Mouse (Mus musculus) induced T-regulatory cell, adult 2 months (primary cell): ENCODE results near the gene Vash2.
"Not testable (repeated sequence)": the region's sequence is repeated elsewhere in the genome, so short reads cannot be mapped to it uniquely, and the experiment has no call there.

Experiments
- DNase-seq: peaks from one replicate; pipeline ENCODE4 v3.0.0-alpha.2; 2012; ENCODE audit warnings: low read depth

Gene Vash2

GRCm38 (mm10) chr1:190927311-190927710 lies 51.8 kb downstream of the Vash2 start:
- DNase-seq, result peak; percentile 14

GRCm38 (mm10) chr1:190924812-190925211 lies 54.3 kb downstream of the Vash2 start, which contains the start of gene Angel2:
Angel2 (plus strand) TSS chr1:190925112.
- DNase-seq, result not testable (repeated sequence)

- no peak for DNase-seq
Measured at GRCm38 (mm10) chr1:190919725-190920469, 59.2 kb downstream of the Vash2 start.

- no peak for DNase-seq
Measured at GRCm38 (mm10) chr1:190918938-190919337, 60.2 kb downstream of the Vash2 start.

- DNase-seq, result peak; percentile 15
Measured at GRCm38 (mm10) chr1:190912623-190913022, 66.5 kb downstream of the Vash2 start.

GRCm38 (mm10) chr1:190911415-190912123 lies 67.5 kb downstream of the Vash2 start, which contains the start of gene Rps6kc1:
Rps6kc1 (minus strand) TSS chr1:190911770.
- DNase-seq, result peak; percentile 76

GRCm38 (mm10) chr1:190910836-190911235 lies 68.3 kb downstream of the Vash2 start:
- DNase-seq, result peak; percentile 4

GRCm38 (mm10) chr1:190904714-190905113 lies 74.4 kb downstream of the Vash2 start:
- no peak for DNase-seq

- no peak for DNase-seq
Measured at GRCm38 (mm10) chr1:190904136-190904535, 75.0 kb downstream of the Vash2 start.

GRCm38 (mm10) chr1:190901082-190901481 lies 78.0 kb downstream of the Vash2 start:
- no peak for DNase-seq

- DNase-seq, result no peak
Measured at GRCm38 (mm10) chr1:190898899-190899575, 80.1 kb downstream of the Vash2 start.

GRCm38 (mm10) chr1:190898186-190898585 lies 80.9 kb downstream of the Vash2 start:
- no peak for DNase-seq
